Mouse (Mus musculus): ENCODE measurements at regions not wholly inside any gene's neighbourhood (a gene's known extent, or its start where the extent isn't known, plus 50 kb on each side); places are given as distances from the start of the nearest gene placed in this dataset.

DNA sequence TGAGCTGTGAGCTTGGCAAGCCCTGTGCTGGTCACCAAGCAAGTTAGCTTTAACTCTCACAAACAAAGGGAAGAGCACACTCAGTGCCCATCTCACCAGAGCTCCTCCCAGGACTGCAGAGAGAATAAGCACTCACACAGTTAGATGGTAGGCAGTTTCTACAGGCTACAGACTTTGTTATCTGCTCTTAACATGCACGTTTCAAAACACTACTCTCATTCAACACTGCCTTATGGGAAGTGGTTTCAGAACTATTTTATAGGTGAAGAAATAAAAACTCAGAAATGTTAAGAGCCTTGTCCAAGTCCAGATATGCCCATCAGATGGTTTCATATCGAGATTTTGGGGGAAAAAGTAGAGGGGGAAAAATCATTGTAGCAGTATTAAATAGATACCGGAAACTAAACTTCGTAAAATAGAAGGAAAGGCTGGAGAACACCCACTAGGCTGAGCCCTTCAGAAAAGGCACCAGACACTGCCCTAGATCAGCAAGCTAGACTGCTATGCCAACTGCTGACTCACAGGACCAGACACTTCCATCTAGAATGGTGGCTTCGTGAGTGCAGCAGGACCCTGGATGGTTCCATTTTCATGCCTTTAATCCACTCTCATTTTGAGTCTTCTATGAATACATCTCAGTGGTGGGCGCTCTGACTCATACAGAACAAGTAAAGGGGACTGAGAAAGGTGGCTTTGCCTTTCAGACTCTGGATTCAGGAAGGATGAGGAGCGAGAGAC, 51.3 kb upstream of the Serbp1 start:
- DNase-seq (ENCODE audit: low spot score) = no peak
- WGBS = 72% methylated on average over 7 of the region's 7 CpGs
- no peaks in the 10 kb centered on the region for H3K27me3 ChIP-seq (ENCODE audit: control insufficient read depth, insufficient read depth, low read length)
- H3K9me3 ChIP-seq (replicated peaks; ENCODE audit: control insufficient read depth, low read length) = no peaks in the 10 kb centered on the region
- no peak overlapping the region for H3K4me2 ChIP-seq (ENCODE audit: low read depth, low read length)
- no peak overlapping the region for H3K9ac ChIP-seq (replicated peaks; ENCODE audit: low read depth, low read length)
- no peak overlapping the region for H3K27ac ChIP-seq (ENCODE audit: low read depth)
- ATAC-seq (ENCODE audit: insufficient read depth, low read depth) = no peak
- no peak for TF ChIP-seq CTCF (IDR thresholded peaks at IDR 0.05; ENCODE audit: low read depth)
- TF ChIP-seq EP300 (IDR thresholded peaks at IDR 0.05; ENCODE audit: low read depth) = no peak
- H3K4me3 ChIP-seq (ENCODE audit: low read depth, low read length) = no peak overlapping the region
- H3K4me1 ChIP-seq (ENCODE audit: control insufficient read depth, insufficient read depth) = no peaks in the 10 kb centered on the region
- no peaks in the 10 kb centered on the region for H3K36me3 ChIP-seq (replicated peaks; ENCODE audit: control insufficient read depth, insufficient read depth, low read length)

DNA sequence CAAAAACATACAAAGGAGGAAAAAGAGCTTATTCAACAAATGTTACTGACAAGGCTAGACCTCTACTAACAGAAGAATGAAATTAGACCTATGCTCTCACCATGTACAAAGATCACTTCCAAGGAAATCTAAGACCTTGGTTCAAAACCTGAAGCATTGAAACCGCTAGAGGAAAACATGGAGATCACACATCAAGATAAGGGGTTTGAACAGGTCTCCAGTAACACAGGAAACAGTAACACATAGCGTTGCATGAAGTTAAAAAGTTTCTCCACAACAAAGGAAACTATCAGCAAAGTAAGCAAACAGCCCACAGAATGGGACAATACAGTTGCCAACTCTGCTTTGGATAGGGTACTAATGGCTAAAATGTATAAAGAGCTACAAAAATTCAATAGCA, 53.3 kb upstream of the Serbp1 start:
- Histone ChIP-seq H3K27ac (ENCODE audit: low read depth) (no peak overlapping the region), H3K27me3 (ENCODE audit: control insufficient read depth, insufficient read depth, low read length) (no peaks in the 10 kb centered on the region), H3K4me1 (ENCODE audit: control insufficient read depth, insufficient read depth) (no peaks in the 10 kb centered on the region), H3K9me3 (replicated peaks; ENCODE audit: control insufficient read depth, low read length) (no peaks in the 10 kb centered on the region), H3K36me3 (replicated peaks; ENCODE audit: control insufficient read depth, insufficient read depth, low read length) (no peaks in the 10 kb centered on the region), H3K4me3 (ENCODE audit: low read depth, low read length) (no peak overlapping the region), H3K4me2 (ENCODE audit: low read depth, low read length) (no peak overlapping the region), H3K9ac (replicated peaks; ENCODE audit: low read depth, low read length) (no peak overlapping the region)
- WGBS = 67% methylated on average over 2 of the region's 2 CpGs
- ATAC-seq (ENCODE audit: insufficient read depth, low read depth) (no peak), DNase-seq (ENCODE audit: low spot score) (no peak)
- TF ChIP-seq EP300 (IDR thresholded peaks at IDR 0.05; ENCODE audit: low read depth) = no peak
- TF ChIP-seq CTCF (IDR thresholded peaks at IDR 0.05; ENCODE audit: low read depth) = no peak

DNA sequence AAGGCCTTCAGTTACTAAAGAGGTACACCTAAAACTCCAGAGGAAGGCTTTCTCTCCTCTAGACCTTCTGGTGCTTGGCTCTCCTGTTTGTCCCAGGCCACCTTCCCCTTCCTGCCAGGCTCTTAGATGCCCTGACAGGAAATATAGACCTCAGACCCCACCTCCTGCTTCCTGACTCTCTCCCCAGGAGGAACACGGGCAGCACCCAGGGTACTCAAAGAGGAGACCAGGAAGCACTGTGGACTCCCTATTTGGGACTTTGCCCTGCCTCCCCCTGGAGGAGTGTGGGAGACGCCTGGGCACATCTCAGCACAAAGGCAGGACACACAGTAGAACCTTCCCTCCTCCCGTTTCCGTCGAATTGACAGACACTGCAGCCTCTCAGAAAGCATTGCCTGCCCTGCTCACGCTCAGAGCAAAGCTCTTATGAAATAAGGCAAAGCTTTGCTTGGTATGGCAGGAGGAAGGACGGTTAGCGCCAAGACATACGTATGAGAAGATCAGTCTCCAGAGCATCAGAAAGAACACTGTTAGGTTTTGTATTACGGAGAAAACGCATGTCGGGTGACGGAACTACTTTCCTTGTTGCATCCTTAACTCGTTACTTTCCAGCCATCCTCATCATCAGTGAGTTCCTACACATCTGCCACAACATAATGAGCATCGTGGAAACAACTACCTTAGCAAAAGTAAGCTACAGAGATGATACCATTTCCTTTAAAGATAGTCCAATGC, 54.3 kb upstream of the Serbp1 start:
- no peaks in the 10 kb centered on the region for H3K9me3 ChIP-seq (replicated peaks; ENCODE audit: control insufficient read depth, low read length)
- H3K4me2 ChIP-seq (ENCODE audit: low read depth, low read length) = no peak overlapping the region
- DNase-seq (ENCODE audit: low spot score) (no peak), ATAC-seq (ENCODE audit: insufficient read depth, low read depth) (no peak)
- WGBS = 67% methylated on average over 15 of the region's 15 CpGs
- H3K4me1 ChIP-seq (ENCODE audit: control insufficient read depth, insufficient read depth) = peaks cover 9% of the 10 kb centered on the region
- H3K27ac ChIP-seq (ENCODE audit: low read depth) = no peak overlapping the region; the same call in 1 of the 2 replicates
- no peak overlapping the region for H3K9ac ChIP-seq (replicated peaks; ENCODE audit: low read depth, low read length)
- no peaks in the 10 kb centered on the region for H3K36me3 ChIP-seq (replicated peaks; ENCODE audit: control insufficient read depth, insufficient read depth, low read length)
- no peaks in the 10 kb centered on the region for H3K27me3 ChIP-seq (ENCODE audit: control insufficient read depth, insufficient read depth, low read length)
- H3K4me3 ChIP-seq (ENCODE audit: low read depth, low read length) = no peak overlapping the region
- no peak for TF ChIP-seq CTCF (IDR thresholded peaks at IDR 0.05; ENCODE audit: low read depth)
- no peak for TF ChIP-seq EP300 (IDR thresholded peaks at IDR 0.05; ENCODE audit: low read depth)

DNA sequence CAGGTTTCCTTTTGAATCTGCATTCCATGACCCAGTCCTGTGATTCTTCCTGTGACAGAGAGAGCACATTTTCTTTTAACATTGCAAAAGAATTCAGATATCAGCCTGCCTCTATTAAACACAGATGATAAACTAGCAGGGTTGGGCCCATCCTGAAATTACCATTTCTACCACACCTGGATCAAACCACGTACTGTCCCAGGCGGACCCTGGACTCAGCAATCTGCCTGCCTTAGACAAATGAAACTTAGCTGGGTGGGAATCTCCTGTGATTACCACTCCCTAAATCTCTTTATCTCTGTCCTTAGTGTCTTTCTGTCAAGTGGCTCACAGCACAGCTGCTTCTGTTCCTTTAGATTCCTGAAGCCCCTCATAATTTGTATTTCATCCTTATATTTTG, 55.5 kb upstream of the Serbp1 start:
- Histone ChIP-seq H3K4me3 (ENCODE audit: low read depth, low read length) (no peak overlapping the region), H3K36me3 (replicated peaks; ENCODE audit: control insufficient read depth, insufficient read depth, low read length) (no peaks in the 10 kb centered on the region), H3K9me3 (replicated peaks; ENCODE audit: control insufficient read depth, low read length) (no peaks in the 10 kb centered on the region), H3K4me1 (ENCODE audit: control insufficient read depth, insufficient read depth) (peaks cover 16% of the 10 kb centered on the region), H3K9ac (replicated peaks; ENCODE audit: low read depth, low read length) (no peak overlapping the region), H3K27ac (ENCODE audit: low read depth) (no peak overlapping the region), H3K4me2 (ENCODE audit: low read depth, low read length) (no peak overlapping the region), H3K27me3 (ENCODE audit: control insufficient read depth, insufficient read depth, low read length) (no peaks in the 10 kb centered on the region)
- DNase-seq (ENCODE audit: low spot score) (no peak), ATAC-seq (ENCODE audit: insufficient read depth, low read depth) (no peak)
- WGBS = 87% methylated on average over 2 of the region's 2 CpGs
- TF ChIP-seq EP300 (IDR thresholded peaks at IDR 0.05; ENCODE audit: low read depth) (no peak), CTCF (IDR thresholded peaks at IDR 0.05; ENCODE audit: low read depth) (no peak)

DNA sequence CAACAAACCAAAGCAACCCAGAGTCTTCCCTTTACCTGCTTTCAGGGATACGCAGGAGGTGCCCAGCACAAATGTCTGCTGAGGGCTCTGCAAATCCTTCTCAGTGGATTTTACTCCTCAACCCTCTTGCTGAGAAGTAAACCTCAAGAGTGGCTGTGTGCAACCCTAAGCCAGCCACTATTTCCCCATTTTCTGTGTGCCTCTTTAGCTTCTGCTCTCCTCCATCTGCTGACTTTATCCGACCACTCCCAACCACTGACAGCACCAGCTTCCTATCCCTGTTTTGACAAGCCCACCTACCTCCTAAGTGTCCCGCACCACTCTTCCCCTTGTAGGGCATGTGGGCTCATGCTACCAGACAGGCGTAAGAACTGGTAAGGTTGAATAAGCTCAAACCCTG, 56.5 kb upstream of the Serbp1 start:
- H3K27ac ChIP-seq (ENCODE audit: low read depth) = no peak overlapping the region
- ATAC-seq (ENCODE audit: insufficient read depth, low read depth) = no peak

More for the DNA sequence above, 56.5 kb upstream of the Serbp1 start:
- TF ChIP-seq EP300 (IDR thresholded peaks at IDR 0.05; ENCODE audit: low read depth) (no peak), CTCF (IDR thresholded peaks at IDR 0.05; ENCODE audit: low read depth) (no peak)
- DNase-seq (ENCODE audit: low spot score) = no peak
- Histone ChIP-seq H3K4me2 (ENCODE audit: low read depth, low read length) (no peak overlapping the region), H3K36me3 (replicated peaks; ENCODE audit: control insufficient read depth, insufficient read depth, low read length) (no peaks in the 10 kb centered on the region), H3K9ac (replicated peaks; ENCODE audit: low read depth, low read length) (no peak overlapping the region), H3K4me3 (ENCODE audit: low read depth, low read length) (no peak overlapping the region), H3K4me1 (ENCODE audit: control insufficient read depth, insufficient read depth) (peaks cover 21% of the 10 kb centered on the region), H3K9me3 (replicated peaks; ENCODE audit: control insufficient read depth, low read length) (no peaks in the 10 kb centered on the region), H3K27me3 (ENCODE audit: control insufficient read depth, insufficient read depth, low read length) (no peaks in the 10 kb centered on the region)
- 87% methylated on average over 4 of the region's 4 CpGs for WGBS

All from heart, postnatal 0 days (tissue).